Mouse (Mus musculus) gastrocnemius, postnatal 25 days (tissue): ENCODE measurements around the gene Nim1k. TPM values are rescaled to one million over a fixed set of nuclear protein-coding genes. Genes with fewer than 3 reads are reported as not detected.
A peak's percentile ranks its signal among the peaks of the same experiment; 100 is the strongest.
"Not testable (repeated sequence)": the region's sequence is repeated elsewhere in the genome, so short reads cannot be mapped to it uniquely, and the experiment has no call there.

ENCODE experiments used
- DNase-seq: peaks from one replicate; pipeline ENCODE4 v3.0.0; 2022
- total RNA-seq, 2 experiments: library from RNA; stranded (reverse); gene quantifications; 1 replicate in 1 of 2; 2 replicates in 1 of 2; pipeline ENCODE4 v1.2.3; 2021

The Nim1k gene
- total RNA-seq, 2 experiments from 2014 or later = 1.1 to 1.3 TPM

DNA sequence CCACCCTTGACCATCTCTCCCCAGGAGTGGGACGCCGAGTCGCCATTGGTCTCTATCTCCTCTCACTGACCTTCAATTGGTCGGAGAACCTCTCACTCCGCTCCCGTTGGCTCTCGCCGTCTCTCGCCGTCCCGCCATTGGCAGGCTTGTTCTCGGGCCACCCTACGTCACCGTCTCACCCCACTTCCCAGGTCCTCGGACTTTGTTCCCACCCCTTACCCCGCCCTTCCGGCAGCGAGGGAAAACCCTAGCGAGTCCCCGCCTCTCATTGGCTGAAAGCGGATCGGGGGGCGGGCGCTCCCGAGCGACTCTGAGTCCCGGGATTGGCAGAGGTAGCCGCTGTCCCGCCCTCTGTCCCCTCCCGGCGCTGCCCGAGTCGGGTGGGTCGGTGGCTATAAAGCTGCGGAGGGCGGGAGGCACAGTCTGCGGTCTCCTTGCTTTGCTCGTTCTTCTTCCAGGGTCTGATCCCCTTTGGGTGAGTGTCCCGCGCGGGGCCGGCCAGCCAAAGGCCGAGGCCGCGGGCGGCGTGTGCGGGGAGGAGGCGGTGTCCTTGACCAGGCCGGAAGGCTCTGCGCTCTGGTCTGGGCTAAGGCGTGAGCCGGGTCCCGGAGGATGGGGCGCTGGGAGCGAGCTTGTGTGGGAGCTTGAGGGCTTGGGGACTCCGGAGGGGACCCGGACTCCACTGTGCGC, 65.5 kb downstream of the Nim1k start, which contains the start of gene Hmgcs1:
Gene Hmgcs1 (plus strand): TSS at position 341 of the 690 bp plus-strand sequence.
- peak; percentile 100 for DNase-seq

DNA sequence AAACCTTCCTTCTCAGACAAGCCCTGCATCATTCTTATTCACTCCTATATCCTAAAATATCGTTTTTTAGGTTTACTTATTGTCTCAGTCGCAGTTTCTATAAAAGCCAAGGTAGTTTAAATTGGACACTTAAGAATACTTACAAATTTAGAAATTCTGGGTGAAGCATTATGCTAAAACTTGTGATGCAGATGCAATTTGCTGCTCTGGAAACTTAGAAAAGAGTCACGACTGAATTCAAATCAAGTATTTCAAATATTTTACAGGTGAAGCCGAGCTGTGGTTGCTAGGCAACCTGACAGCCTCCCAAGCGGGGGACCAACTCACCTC, 66.0 kb downstream of the Nim1k start:
- no peak for DNase-seq

DNA sequence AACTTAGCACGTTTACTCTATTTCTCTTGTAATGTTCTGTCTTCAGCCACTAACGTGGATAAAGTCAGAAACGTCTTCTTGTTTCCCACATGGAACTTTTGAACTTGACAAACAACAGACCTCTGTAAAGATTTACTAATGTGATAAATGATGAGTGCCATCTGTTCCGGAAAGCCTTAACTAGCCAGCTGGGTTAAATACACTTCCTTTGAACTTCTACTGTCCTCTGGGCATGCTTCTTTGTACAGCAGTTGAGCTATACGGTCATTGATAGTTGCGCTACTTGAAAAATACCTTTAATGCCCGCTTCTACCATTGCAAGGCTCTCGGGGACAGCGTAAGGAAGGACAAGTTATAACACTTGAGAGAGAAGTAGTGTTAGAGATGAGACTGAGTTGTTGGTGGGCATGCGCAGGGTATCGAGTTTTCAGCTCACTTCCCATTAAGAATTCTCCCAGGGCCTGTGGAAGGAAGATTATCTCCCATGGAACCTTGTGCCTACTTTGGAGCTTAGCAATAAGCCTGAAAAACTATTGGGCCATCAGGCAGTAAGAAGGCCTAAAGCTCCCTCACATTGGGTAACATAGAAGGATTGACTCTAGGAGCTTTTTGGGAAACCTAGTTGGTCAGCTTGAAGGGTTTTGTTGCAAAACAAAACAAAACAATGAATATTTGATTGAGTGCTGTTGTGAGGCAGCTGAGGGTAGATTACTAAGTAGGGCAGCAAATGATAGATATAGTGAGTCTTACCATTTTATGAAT, 71.1 kb downstream of the Nim1k start:
- no peak for DNase-seq

DNA sequence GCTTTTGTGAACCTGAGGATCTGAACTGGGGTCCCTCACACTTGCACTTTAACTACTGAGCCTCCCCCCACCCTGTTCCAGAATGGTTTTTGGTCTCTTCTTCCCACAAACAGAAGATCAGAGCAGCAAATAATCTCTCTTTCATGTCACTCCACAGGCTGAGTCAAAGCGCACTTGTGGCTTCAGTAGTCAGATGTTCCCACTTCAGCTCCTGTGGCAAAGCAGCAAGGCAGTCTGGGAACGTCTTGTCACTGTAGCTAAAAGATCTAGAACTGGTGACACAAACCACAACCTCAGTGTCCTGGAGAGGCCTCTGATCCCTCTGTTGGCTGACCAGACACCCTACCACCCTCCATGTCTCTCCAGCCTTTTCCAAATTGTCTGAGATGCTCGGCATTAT, 74.5 kb downstream of the Nim1k start:
- no peak for DNase-seq

DNA sequence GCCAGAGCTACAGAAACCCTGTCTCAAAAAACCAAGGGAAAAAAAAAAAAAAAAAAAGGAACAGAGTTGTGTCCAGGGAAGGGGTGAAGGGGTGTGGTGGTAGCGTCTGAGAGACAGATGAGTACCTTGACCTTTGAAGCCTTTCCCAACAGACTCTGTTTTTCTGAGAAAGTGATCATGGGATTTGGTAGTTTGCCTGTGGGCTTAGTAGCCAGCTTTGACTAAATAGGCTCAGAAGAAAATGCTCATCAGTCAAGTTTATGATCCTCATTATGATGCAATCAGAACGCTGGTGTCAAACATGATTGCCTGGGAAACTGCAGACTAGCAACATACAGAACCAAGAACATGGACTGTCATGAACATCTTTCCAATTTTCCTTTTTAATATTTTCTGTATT, 76.0 kb downstream of the Nim1k start:
- DNase-seq = no peak

DNA sequence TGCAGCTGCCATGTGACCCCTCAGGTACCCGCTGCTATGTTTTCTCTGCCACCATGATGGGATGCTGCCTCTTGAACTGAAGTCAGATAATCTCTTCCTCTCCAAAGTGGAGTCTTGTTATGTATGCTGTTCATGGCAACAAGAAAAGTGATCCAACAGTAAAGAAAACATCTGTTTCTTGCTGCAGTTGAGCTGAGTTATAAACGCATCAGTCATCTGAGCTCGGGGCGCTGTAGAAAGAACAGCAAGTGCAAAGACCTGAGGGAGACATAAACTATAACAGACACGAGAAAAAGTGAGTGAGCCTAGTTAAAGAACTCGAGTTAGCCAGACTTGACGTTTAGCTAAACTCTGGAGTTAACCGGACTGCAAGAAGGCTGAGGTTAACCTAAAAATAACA, 76.9 kb downstream of the Nim1k start:
- DNase-seq = no peak

DNA sequence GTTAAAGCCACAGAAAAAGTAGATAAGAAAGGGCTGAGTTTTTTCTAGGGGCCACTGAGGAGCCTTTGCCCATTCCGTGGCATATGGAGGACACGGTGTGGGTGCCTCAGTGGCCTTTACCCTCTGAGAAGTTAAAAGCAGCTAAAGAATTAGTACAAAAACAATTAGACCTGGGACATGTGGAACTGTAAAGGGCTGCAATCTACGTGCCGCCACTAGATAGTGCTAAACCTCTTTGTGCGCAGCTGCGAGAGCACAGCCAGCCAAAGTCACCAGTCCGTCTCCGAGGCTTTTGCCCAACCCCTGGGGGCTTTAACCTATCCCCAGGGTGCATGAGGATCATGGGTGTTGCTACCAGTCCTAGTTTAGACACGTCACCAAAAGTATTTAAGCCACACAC, 94.3 kb downstream of the Nim1k start:
- not testable (repeated sequence) for DNase-seq

Other genes with a start within 250 kb of the Nim1k start
- under 1 TPM; 0.24 to 0.38 TPM for gene Ccl28, start 132.1 kb downstream of the Nim1k start, total RNA-seq
- 10 to 100 TPM; 30.7 to 30.9 TPM for gene Hmgcs1, start 65.5 kb downstream of the Nim1k start, total RNA-seq
- 10 to 100 TPM; 17.4 to 18.4 TPM for gene Zfp131, start 35.0 kb upstream of the Nim1k start, total RNA-seq
- gene AF067063, start 74.3 kb upstream of the Nim1k start, total RNA-seq = not detected
- gene D13Ertd608e, start 80.1 kb upstream of the Nim1k start, total RNA-seq = not detected
- not detected for gene Tcstv1, start 138.9 kb upstream of the Nim1k start, total RNA-seq
- not detected for gene Gm21761, start 173.4 kb upstream of the Nim1k start, total RNA-seq
- not detected for gene B020031M17Rik, start 194.9 kb upstream of the Nim1k start, total RNA-seq